Mouse (Mus musculus) kidney, postnatal 36 days (tissue): ENCODE data around the gene Cenpv.

Experiments used
- DNase-seq, 2 experiments: peaks; one replicate each; pipeline ENCODE4 v3.0.0; 2021 to 2022; ENCODE audit warnings: mixed read lengths in 2 of 2

The Cenpv gene

DNA sequence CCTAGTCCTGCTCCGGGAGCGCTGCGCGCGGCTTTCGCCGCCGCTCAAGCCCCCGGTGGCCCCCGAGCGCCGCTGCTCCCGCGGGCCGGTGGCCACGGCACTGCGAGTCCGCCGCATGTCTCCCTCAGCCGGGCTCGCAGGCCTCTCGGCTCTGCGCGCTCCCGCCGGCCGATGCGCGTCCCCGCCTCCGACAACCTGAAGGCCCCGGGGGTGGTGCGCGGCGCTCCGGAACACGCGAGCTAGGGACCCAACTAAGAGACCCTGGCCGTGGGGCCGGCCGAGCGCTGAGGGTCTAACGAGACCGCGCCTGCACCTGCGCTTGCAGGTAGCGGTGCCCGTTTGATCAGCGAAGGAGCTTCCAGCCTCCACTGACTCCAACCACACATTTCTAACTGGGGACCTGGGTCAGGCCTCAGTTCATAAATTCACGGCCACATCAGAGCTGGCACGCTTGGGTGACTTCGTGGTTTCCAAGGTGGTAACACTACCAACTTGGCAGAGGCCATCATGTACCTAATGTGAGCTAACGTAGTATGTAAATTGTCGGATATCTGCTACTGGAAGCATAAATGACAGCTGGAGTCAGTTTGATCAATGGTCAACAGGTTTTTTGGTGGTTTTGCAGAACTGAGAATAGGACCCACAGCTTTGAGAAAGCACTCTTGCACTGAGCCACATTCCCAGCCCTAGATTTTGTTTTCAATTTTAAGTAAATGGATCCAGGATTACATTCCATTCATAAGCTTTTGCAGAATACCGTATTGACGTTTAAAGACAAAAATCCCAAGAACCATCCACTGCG is at the start of gene Cenpv:
Cenpv (minus strand) TSS at position 173 of the 802 bp plus-strand sequence.
- peak; percentile 69 to 90 for DNase-seq

- DNase-seq = no peak
Observed at GRCm38 (mm10) chr11:62587034-62587433, 48.0 kb upstream of the Cenpv start.

DNA sequence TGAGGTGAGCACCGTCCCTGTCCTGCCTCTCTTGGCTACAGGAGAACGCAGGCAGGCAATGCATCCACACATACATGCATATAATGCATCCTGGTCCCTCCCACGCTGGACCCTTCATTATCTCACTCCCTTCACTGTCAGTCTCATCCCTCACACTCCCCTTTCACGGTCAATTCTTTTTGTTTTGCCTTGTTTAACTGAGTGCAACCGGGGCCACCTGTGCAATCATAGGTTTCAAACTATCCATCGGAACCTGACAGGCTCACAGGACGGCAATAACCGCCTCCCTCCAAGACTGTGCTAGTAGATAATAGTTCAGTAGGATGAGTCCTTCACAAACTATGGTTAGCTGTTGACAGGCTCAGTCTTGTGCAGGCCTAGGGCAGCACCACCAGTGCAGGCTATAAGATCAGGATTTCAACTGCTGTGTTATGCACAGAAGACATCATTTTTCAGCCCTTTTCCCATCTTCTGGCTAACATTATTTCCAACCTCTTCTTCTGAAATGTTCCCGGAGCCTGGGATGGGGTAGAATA is 45.7 kb upstream of the Cenpv start:
- no peak for DNase-seq

DNA sequence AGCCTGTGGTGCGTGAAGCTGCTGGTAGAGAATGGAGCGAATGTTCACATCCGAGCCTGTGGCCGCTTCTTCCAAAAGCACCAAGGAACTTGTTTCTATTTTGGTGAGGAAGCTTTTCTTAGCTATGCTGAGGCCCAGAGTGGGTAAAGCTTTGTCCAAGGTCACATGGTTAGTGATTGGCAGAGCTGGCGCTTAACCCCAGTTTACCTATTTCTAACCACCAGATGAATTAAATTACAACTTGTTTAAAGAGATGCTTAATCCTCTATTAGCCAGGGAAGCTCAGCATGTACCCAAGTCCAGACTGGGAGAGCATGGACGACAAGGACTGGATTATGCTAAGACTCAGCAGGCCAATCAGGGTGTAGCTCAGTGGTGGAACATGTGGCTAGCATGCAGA is 44.0 kb upstream of the Cenpv start:
- peak; percentile 17 to 27 for DNase-seq

DNA sequence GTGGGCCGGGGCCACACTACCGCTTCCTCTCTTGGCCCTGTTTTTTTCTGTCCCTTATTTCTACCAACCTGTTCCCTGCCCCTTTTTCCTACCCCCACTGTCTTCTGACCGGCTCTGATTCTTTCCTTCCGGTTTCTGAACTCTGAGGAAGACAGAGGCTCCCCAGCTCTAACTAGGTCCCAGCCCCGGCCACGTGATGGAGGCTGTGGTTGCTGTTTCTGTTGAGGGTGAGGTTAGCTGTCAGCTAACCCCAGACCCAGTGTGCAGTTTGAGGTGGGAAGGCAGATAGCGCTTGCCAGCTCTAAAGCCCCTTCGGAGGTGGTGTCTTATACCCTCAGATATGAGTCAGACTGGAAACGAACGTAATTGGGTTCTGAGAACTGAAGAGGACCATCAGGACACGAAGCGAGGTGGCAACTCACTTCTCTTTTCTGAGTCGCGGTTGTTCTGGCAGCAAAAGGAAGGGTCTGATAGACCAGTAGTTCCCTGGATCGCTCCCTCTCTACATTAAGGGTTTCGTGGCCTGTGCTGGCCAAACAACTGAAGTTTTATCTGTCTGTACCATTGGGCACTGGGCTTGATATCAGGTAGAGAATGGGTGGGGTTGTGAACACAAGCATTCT is 37.6 kb upstream of the Cenpv start:
- no peak for DNase-seq

DNA sequence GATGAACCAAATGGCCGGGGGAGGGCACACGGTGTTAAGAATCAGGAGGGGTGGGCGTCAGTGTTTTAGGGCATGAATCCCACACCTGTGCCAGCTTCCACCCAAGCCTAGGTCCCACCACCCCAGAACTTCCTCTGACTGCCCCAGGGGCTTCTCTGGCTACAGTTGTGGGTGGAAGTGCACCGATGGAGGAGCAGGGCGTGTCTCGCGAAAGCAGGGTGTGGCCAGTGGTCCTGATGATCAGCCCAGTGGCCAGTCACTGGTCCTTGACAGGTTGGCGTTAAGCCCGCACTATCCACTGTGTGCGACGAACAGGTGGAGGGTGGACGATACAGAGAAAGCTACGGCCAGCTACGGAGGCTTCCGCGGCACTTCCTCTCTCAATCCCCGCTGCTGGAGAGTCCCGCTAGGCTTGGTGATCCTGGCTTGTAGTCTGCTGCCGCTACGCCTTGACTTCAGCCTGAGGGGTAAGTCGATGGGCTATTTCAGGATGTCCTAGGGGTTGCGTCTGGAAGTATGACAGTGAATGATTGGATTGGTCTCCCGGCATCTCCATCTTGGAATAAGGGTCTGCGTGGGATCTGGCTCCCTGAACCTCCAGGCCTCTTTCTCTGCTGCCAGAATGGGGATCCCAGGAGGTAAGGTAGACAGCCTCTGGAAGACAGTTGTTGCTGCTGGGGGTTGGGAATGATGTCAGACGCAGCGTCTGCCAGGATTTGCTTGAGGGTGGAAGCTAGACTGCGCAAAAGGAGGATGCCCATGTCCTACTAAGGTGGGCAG is 36.8 kb upstream of the Cenpv start:
- DNase-seq = peak in 1 of 2 experiments; percentile 59

DNA sequence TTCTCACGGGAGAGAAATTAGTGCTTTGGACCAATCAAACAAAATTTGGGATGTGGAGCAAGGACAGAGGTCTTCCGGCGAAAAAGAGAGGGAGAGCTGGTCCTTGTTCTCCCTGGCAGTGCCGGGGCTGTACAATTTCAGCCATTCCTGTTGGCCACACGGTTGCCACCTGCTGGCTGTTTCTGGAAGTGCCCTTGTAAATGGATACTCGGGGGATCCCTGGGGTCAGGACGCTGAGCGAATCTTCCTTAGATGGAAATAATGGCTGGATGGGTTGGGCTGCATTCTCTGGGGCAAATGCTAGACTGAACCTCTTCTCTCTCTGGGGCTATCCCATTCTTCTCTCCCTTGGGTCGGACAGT is 36.2 kb upstream of the Cenpv start:
- peak; percentile 84 to 93 for DNase-seq

DNA sequence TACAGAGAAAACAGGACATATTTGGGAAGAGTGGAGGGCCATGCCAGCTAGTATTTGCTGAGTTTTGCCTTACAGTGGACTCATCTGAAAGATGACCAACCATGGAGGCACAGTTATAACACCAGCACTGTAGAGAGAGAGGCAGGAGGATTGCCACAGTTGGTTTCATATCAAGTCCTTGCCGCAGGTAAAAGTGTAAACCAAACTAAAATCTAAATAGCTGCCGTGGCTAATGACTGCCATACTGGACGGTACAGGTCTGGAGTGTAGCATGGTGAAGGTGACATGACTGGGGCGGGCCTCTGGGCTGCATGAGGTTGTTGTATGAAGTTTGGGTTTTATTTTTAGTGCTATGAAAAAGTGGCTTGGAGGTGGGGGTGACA is 35.6 kb upstream of the Cenpv start:
- no peak for DNase-seq

DNA sequence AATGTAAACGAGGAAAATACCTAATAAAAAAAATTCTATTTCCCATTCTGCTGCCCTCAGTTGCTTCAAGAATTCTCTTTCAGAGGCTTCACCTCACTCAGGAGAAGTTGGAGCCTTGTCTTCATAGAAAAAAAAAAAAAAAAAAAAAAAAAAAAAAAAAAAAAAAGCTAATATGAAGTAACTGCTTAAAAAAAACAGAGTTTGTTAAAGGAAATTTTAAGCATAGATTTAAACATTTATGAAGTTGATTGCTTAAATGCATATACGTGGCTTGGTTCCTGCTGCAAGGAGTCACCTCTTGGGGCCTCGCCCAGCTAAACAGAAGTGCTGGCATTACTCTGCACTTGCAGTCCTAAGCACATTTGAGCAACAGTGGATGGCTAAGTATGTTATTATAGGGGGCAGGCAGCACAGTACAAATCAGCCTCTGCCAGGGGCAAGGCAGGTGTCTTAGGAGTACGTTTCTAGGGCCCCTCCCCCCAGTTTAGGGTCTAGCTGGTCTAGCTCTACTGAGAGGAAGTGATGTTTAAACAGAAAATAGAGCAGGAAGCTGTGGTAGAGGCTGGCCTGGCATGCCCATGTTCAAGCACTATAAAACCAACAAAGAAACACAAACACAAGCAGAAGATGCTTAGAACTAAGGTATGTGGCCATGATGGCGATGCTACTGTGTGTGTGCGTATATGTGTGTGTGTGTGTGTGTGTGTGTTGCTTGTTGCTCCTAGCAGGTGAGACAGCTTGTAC is 35.1 kb upstream of the Cenpv start, which contains the start of gene Trpv2:
Trpv2 (plus strand) TSS at position 528 of the 744 bp plus-strand sequence.
- no peak for DNase-seq

DNA sequence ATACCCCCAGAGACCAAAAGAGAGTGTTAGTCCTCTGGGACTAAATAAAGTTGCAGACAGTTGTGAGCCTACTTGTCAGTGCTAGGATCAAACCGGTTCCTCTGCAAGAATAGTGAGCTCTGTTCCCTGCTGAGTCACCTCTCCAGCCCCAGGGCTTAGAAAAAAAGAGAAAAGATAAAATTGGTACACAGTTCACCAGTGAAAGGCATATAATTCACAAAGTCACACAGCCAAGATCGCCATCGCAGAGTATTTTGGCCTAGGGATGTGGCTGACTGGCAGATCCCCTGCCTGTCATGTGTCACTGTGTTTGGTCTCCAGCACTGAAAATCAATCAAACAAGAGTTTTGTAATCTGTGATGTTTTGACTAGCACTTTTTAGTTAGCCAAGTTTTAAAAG is 29.2 kb upstream of the Cenpv start:
- DNase-seq = no peak

- no peak for DNase-seq
Observed at GRCm38 (mm10) chr11:62566211-62566610, 27.1 kb upstream of the Cenpv start.

GRCm38 (mm10) chr11:62565747-62566146 is 26.7 kb upstream of the Cenpv start:
- DNase-seq = no peak

- DNase-seq = no peak
Observed at GRCm38 (mm10) chr11:62563590-62563989, 24.5 kb upstream of the Cenpv start.

DNA sequence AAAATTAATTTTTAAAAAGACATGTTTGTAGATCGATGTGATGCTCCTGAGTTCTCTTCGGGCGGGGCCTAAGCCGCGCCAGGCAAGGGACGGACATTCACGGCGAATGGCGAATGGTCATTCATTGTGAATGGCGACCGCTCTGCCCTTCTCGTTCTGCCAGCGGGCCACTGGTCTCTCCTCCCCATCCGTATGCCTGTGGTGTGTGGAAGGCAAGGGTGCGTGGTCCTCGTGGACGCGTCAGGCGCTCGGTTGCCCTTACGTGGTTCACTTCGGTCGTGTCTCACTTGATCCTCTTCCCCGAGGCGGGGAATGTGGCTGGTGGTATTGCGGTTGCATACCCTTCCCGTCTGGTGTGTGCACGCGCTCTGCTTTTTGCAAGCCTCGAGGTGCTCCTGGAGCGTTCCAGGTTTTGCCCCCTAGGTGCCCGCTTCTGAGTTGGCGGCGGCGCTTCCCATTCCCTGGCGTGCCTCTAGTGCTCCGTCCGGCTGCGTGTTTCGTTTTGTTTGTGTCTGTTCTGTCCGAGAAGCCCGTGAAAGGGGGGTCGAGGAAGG is 21.5 kb upstream of the Cenpv start:
- DNase-seq = peak in 1 of 2 experiments; percentile 49

DNA sequence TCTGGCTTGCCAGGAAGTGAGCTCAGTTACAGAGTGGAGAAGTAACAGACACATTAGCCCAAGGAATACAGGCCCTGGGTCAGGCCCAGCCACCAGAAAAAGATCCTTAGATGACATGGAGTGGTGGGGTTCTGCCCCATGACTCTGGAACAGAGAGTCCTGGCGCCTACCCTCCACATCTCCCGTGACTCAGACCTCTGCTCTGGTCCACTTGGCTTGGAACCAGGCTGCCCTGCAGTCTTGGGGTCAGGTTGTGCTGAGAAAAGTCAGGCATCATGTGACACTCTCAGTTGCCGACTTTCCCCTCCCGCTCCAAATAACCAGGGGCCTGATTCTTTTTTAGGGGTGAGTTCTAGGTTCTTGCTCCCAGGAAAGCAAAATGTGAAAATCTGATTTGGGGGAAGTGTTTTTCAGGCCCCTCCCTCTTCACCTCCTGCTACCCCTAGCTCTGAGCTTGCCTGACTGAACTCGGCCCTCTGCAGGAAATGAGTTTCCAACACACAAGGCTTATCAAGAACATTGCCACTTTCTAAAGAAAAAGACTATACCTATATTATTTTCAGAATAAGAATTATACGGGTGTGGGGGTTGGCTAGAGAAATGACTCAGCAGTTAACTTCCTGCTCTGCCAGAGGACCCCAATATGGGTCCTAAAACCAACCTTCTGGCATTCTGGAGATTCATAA is 20.0 kb upstream of the Cenpv start:
- DNase-seq = peak; percentile 92 to 95

DNA sequence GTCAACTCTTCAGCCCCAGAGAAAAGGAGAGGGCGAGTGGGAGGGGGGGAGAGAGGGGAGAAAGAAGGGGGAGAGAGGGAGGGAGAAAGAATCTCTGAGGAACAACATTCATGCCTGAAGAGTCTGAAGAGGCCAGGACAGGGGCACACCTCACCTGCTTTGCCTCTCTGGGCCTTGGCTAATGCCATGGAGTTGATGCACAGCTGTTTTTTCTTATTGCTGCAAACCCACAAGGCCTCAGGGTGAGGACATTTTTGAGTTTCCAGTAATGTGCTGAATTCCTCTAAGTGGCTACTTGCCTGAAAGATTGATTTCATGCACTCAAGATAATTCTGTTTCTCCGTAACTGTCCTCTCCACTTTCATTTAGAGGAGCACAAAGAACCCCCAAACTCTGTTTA is 19.1 kb upstream of the Cenpv start:
- DNase-seq = no peak

DNA sequence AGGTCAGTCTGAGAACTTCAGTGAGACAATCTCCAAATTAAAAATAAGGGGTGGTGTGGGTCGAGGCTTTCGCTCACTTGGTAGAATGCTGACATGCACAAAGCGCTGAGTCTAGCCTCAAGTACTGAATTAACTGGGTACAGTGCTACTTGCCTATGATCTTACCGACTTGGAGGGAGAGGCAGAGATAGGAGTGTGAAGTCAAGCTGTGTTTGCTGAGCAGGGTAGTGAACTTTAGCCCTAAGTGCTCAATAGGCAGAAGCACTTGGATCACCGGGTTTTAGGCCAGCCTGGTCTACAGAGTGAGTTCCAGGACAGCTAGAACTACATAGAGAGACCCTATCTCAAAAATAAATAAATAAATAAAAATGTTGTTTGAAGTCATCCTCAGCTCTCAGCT is 18.1 kb upstream of the Cenpv start:
- peak; percentile 44 to 84 for DNase-seq

GRCm38 (mm10) chr11:62555896-62556412 is 16.9 kb upstream of the Cenpv start:
- no peak for DNase-seq

DNA sequence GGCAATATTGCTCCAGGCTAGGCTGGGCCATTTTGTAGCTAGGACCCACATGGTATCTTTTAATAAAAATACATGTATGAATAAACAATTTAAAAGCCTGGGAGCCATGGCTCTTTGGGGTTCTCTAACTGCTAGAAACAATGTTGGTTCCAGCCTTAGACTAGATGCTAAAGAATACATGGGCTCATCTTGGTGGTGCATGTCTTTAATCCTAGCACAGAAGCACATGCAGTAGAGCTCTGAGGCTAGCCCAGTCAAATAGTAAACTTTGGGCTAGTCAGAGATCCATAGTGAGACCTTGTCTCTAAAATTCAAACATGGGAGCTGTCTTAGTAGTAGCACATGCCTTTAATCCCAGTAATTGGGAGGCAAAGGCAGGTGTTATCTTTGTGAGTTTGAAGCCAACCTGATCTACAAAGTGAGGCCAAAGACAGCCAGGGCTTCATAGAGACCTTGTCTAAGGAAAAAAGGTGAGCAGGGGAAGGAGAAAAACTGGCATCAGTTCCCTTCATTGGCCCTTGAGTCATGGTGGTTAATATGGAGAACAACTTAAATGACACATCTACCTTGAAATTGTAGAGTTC is 16.0 kb upstream of the Cenpv start:
- DNase-seq = no peak

- no peak for DNase-seq
Observed at GRCm38 (mm10) chr11:62554163-62554855, 15.2 kb upstream of the Cenpv start.
